Mouse (Mus musculus) activated CD4-positive, CD25-positive, alpha-beta regulatory T cell, adult 4 months (primary cell): Measurements from ENCODE around the gene Gm20388. TPM values are rescaled to one million over a fixed set of nuclear protein-coding genes. Genes with fewer than 3 reads are reported as not detected.
A peak's percentile ranks its signal among the peaks of the same experiment; 100 is the strongest.

ENCODE experiments used
- ATAC-seq: one replicate; pipeline ENCODE4 v1.8.0; 2017
- polyA plus RNA-seq, 2 experiments: library from polyadenylated mRNA; unstranded; fragments of 100-300 nt; shearing (Covaris generic); gene quantifications; one replicate each; pipeline ENCODE4 v1.2.1; 2017

The Gm20388 gene
- polyA plus RNA-seq, 2 experiments from 2014 or later: 9.9 to 12.3 TPM

- ATAC-seq: no peak
These were observed 608.3 kb downstream of the Gm20388 start for GRCm38 (mm10) chr8:120518736-120519534.

- no peak for ATAC-seq
These were observed 609.6 kb downstream of the Gm20388 start for GRCm38 (mm10) chr8:120520287-120520686.

GRCm38 (mm10) chr8:120520707-120521590 is 610.3 kb downstream of the Gm20388 start:
- ATAC-seq: no peak

GRCm38 (mm10) chr8:120521591-120521965 is 610.9 kb downstream of the Gm20388 start:
- ATAC-seq: no peak

- ATAC-seq: no peak
These were observed 613.0 kb downstream of the Gm20388 start for GRCm38 (mm10) chr8:120523641-120524040.

GRCm38 (mm10) chr8:120525135-120525534 is 614.5 kb downstream of the Gm20388 start:
- no peak for ATAC-seq

- no peak for ATAC-seq
These were observed 615.2 kb downstream of the Gm20388 start for GRCm38 (mm10) chr8:120525832-120526231.

- ATAC-seq: no peak
These were observed 615.9 kb downstream of the Gm20388 start for GRCm38 (mm10) chr8:120526577-120526976.

GRCm38 (mm10) chr8:120528332-120528731 is 617.7 kb downstream of the Gm20388 start:
- ATAC-seq: no peak

GRCm38 (mm10) chr8:120529226-120529625 is 618.6 kb downstream of the Gm20388 start:
- no peak for ATAC-seq

- ATAC-seq: no peak
These were observed 620.5 kb downstream of the Gm20388 start for GRCm38 (mm10) chr8:120530954-120531656.

GRCm38 (mm10) chr8:120531775-120532516 is 621.3 kb downstream of the Gm20388 start:
- ATAC-seq: no peak

- ATAC-seq: no peak
These were observed 622.0 kb downstream of the Gm20388 start for GRCm38 (mm10) chr8:120532517-120533215.

- ATAC-seq: no peak
These were observed 622.7 kb downstream of the Gm20388 start for GRCm38 (mm10) chr8:120533380-120533779.

GRCm38 (mm10) chr8:120534080-120534479 is 623.4 kb downstream of the Gm20388 start:
- ATAC-seq: no peak

- no peak for ATAC-seq
These were observed 624.1 kb downstream of the Gm20388 start for GRCm38 (mm10) chr8:120534504-120535368.

GRCm38 (mm10) chr8:120535452-120536305 is 625.0 kb downstream of the Gm20388 start:
- ATAC-seq: no peak

GRCm38 (mm10) chr8:120536306-120537206 is 625.9 kb downstream of the Gm20388 start:
- ATAC-seq: peak; percentile 20
